Mouse (Mus musculus) limb, embryonic 12.5 days (tissue): ENCODE data around the gene Hoxd1. TPM values are rescaled to one million over a fixed set of nuclear protein-coding genes. Genes with fewer than 3 reads are reported as not detected.

Source experiments
- ATAC-seq: fragments of 200-750 bp; cut with Nextera tagmentation; 2 replicates; pipeline ENCODE4 v1.8.0; 2017; ENCODE audit warnings: low read depth, moderate TSS enrichment; ENCODE audit not compliant: insufficient number of reproducible peaks, insufficient read depth, low FRiP score, low TSS enrichment
- H3K27ac ChIP-seq: fragments of 300-500 bp; sonication (generic); 2 replicates; pipeline ENCODE4 v1.5.1; 2016; ENCODE audit warnings: mild to moderate bottlenecking, moderate library complexity
- H3K27me3 ChIP-seq: fragments of 300-500 bp; sonication (generic); 2 replicates; pipeline ENCODE4 v1.6.1; 2016; ENCODE audit warnings: mild to moderate bottlenecking, moderate library complexity
- H3K36me3 ChIP-seq: fragments of 300-500 bp; sonication (generic); 2 replicates; pipeline ENCODE4 v1.6.1; 2016; ENCODE audit warnings: mild to moderate bottlenecking, moderate library complexity
- H3K4me1 ChIP-seq: fragments of 300-500 bp; sonication (generic); replicated peaks from 2 replicates; pipeline ENCODE4 v1.6.1; 2016
- H3K4me2 ChIP-seq: fragments of 300-500 bp; sonication (generic); 2 replicates; pipeline ENCODE4 v1.6.1; 2016; ENCODE audit warnings: mild to moderate bottlenecking, moderate library complexity
- H3K4me3 ChIP-seq: fragments of 300-500 bp; sonication (generic); replicated peaks from 2 replicates; pipeline ENCODE4 v1.5.1; 2016; ENCODE audit warnings: mild to moderate bottlenecking
- H3K9ac ChIP-seq: fragments of 300-500 bp; sonication (generic); replicated peaks from 2 replicates; pipeline ENCODE4 v1.6.1; 2016; ENCODE audit warnings: mild to moderate bottlenecking, moderate library complexity
- H3K9me3 ChIP-seq: fragments of 300-500 bp; sonication (generic); 2 replicates; pipeline ENCODE4 v1.6.1; 2016; ENCODE audit warnings: mild to moderate bottlenecking, moderate library complexity
- WGBS: fragments of 180-500 bp; shearing (Covaris S2); methylation state at CpG from one replicate; pipeline ENCODE4 v1.1.7; 2016; 5-methylcytosine and 5-hydroxymethylcytosine counted together
- polyA plus RNA-seq: library from polyadenylated mRNA; unstranded; fragments of >200 nt; fragmentation: Nextera tagmentation; extraction: Ambion mirVana; gene quantifications from 2 replicates; pipeline ENCODE4 v1.2.1, GENCODE M21; 2016

Gene Hoxd1
- polyA plus RNA-seq, 1 experiment from 2014 or later = 0.43 TPM

DNA sequence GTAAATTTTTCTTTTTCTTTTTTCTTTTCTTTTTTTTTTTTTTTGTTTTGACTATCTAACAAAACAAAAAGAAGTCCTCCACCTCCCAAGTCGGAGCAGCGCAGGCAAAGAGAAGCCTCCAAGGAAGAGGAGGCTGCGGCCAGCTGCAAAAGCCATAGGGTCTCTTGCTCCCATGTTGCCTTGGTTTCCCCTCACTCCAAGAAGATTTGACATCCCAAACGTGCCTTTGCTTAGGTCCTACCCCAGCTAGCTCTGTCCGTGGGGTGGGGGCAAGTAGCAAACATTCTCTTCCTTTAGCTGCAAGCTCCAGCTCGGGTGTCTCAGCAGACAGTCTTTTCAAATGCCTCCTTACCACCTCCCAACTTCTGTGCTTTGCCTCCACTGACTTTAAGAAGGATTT is 29.0 kb upstream of the Hoxd1 start:
- Histone ChIP-seq H3K4me2 (no peak overlapping the region), H3K4me3 (no peak overlapping the region), H3K9me3 (no peaks in the 10 kb centered on the region), H3K4me1 (peaks cover 53% of the 10 kb centered on the region), H3K9ac (no peak overlapping the region), H3K27ac (no peak overlapping the region), H3K36me3 (no peaks in the 10 kb centered on the region), H3K27me3 (peaks cover 90% of the 10 kb centered on the region)
- 6% methylated on average over 6 of the region's 6 CpGs for WGBS
- ATAC-seq = no peak

DNA sequence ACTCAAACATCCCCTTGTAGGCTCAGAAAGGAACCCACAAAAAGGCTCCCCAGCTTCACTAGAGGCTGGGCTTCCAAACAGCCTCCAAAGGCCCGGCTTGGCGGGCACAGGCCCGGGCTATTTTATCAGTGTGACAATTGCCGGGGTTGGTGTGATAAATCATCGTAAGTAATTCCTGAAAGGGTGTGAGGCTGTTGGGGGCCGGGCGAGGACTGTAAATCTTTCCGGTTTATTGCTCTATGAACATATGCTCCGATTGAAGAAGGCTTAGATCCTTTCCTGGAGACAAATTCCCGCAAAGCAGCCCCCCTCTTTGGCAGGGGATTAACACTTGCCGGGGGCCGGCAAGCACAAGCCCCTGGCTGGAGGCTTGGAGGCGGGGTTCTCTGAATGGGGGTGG is 28.3 kb upstream of the Hoxd1 start:
- H3K9me3 ChIP-seq = no peaks in the 10 kb centered on the region
- no peak overlapping the region for H3K27ac ChIP-seq
- ATAC-seq = no peak
- H3K36me3 ChIP-seq = no peaks in the 10 kb centered on the region
- H3K4me2 ChIP-seq = no peak overlapping the region
- H3K4me3 ChIP-seq = no peak overlapping the region
- 5% methylated on average over 13 of the region's 13 CpGs for WGBS
- no peak overlapping the region for H3K9ac ChIP-seq
- peaks cover 91% of the 10 kb centered on the region for H3K27me3 ChIP-seq
- peaks cover 60% of the 10 kb centered on the region for H3K4me1 ChIP-seq

DNA sequence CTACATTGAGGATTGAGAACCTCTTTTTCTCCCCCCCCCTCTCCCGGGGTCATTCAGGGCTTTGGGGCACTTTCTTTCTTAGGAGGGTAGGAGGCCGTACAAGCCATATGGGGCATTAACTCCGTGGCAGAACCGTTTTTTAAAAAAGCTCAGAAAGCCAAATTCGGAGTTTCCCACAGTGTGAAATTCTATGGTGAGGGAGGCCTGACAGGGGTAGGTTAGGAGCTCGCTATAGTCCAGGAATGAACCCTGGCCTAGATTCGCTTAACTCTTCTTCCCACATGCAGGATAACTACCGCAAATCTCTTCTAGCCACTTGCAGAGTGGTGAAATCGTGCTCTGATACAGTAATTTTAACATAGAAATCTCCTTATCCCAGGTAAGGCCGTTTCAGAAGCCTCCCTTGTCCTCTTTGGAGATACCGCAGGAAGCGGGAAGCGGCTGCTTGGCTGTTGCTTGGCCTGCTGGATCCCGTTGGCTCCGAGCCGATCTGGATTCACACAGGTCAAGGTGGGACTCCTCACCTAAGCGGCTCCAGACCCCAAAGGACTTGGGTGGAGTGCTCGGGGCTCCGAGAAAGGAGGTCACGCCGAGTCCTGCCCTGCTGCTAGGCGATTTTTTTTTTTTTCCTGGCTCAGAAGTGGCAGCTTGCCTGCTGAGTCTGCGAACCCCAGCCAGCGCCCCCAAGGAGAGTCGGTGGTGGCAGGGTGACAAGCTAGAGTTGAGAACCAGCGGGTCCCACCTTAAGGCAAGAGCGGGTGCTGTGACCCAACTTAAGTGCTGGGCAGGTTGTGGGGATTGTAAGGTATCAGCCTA is 27.6 kb upstream of the Hoxd1 start:
- H3K36me3 ChIP-seq = no peaks in the 10 kb centered on the region
- peak overlapping the region; percentile 26; the same call in 1 of the 2 replicates for H3K4me3 ChIP-seq
- H3K27ac ChIP-seq = no peak overlapping the region
- no peaks in the 10 kb centered on the region for H3K9me3 ChIP-seq
- WGBS = 10% methylated on average over 27 of the region's 27 CpGs
- no peak for ATAC-seq
- no peak overlapping the region for H3K9ac ChIP-seq
- H3K4me2 ChIP-seq = 0 out of 2 replicates have a peak overlapping the region, but pooled peaks have one; percentile 46
- H3K4me1 ChIP-seq = peaks cover 65% of the 10 kb centered on the region
- H3K27me3 ChIP-seq = peaks cover 94% of the 10 kb centered on the region

DNA sequence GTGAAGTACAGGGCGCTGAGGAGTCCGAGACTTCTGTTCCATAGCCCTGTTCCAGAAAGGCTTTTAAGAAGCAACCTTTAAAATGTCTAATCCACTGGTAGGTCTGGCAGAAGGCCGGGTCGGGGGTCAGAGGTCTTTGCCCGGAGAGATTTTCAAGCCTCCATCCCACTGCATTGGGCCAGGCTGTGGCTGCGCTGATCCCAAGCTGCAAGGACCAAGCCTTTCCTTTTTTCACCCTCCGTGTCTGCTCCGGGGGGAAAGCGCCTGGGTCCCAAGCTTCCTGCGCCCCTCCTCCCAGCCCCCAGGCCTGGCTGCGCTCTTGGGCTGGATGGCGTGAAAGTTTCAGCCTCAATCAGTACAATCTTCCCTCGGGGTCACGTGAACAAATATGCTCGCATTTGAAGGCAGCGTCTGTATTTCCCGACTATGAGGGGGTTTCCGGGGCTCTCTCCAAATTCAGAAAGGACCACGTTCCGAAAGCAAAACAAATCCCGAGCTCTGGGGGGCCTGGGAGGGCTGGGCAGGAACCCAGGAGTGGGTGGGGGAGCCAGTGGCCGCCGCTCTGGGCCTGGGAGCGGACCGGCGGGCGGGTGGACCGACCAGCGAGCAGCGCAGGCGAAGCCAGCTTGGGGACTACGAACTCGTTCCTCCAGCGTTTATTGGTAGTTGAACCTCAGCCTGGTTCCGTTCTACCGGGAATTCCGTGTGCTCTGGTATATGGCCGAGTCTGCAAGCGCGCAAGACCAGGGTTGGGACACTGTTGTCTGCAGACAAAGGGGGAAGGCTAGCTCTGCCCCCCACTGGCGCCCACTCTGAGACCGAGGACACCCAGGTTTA is 26.7 kb upstream of the Hoxd1 start:
- peaks cover 74% of the 10 kb centered on the region for H3K4me1 ChIP-seq
- 0 out of 2 replicates have a peak overlapping the region, but pooled peaks have one; percentile 23 for H3K9ac ChIP-seq
- H3K27ac ChIP-seq = no peak overlapping the region
- no peaks in the 10 kb centered on the region for H3K36me3 ChIP-seq
- H3K27me3 ChIP-seq = peaks cover 94% of the 10 kb centered on the region
- H3K4me2 ChIP-seq = peak overlapping the region; percentile 46
- 1% methylated on average over 42 of the region's 42 CpGs for WGBS
- H3K4me3 ChIP-seq = peak overlapping the region; percentile 26
- no peak for ATAC-seq
- H3K9me3 ChIP-seq = no peaks in the 10 kb centered on the region

DNA sequence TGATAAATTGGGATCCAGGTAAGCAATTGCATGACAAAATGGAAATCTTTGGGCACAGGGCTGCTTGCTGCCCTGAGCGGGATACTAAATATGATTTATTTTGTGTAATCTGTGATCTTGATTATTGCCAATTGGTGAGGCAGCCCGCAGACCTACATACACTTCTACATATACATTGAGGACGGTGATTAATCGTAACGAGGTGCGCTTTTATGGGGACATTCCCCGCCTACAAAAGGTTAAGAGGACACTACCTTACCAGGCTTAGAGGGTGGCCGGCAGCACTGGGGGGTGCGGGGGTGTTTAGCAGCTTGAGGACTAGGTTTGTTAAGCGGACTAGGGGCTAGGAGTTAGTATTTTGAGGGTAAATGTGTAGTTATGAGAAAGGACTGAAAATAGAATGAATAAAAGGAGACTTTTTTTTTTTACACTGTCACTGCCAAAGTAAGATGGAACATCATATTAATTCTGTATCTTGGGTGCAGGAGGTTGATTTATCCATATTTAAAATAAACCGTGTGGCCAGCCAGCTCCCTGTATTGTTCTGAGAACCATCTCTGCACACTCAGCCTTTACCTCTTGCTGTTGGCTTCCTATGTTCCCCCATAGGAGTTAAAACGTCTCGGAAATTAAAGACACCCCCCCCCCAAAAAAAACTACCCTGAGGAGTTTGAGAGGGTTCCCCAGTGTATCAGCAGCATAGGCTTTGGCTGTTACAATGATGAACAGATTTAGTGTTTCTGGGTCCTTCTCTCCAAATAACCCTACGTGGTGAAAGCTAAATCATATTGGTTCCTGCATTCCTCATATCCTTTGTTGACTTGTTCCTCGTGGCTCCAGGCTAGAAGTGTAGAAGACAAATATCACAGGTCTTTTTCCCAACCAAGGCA is 25.8 kb upstream of the Hoxd1 start:
- H3K4me1 ChIP-seq = peaks cover 75% of the 10 kb centered on the region
- peak overlapping the region; percentile 46; the same call in 1 of the 2 replicates for H3K4me2 ChIP-seq
- H3K9ac ChIP-seq = no peak overlapping the region
- no peak for ATAC-seq
- no peak overlapping the region for H3K27ac ChIP-seq
- H3K4me3 ChIP-seq = no peak overlapping the region
- 9% methylated on average over 15 of the region's 15 CpGs for WGBS
- no peaks in the 10 kb centered on the region for H3K9me3 ChIP-seq
- H3K27me3 ChIP-seq = peaks cover 95% of the 10 kb centered on the region
- H3K36me3 ChIP-seq = no peaks in the 10 kb centered on the region

DNA sequence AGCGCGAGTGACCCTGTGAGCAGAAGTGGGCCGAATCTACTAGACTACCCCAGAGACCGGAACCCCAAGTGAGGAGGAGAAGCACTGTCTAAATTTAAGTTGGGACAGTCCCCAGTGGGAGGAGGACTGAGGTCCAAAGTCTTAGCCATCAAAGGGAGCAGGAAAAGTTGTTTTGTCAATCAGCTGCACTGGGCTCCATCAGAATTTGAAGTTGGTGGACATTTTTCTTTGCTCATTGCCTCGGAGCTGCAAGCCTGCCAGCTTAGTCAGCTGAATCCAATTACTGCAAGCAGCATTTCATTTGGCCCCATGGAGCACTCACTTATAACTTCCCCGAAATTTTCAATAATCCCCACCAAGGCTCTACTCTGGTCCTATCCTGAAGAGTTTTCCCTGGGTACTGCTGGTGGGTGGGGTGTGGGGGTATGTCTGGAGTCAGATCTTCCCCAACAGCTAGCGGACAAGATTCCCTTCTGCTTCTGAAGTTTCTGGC is 25.2 kb upstream of the Hoxd1 start:
- no peak for ATAC-seq
- 10% methylated on average over 7 of the region's 7 CpGs for WGBS
- Histone ChIP-seq H3K4me3 (no peak overlapping the region), H3K27ac (no peak overlapping the region), H3K27me3 (peaks cover 93% of the 10 kb centered on the region), H3K9me3 (no peaks in the 10 kb centered on the region), H3K4me1 (peaks cover 69% of the 10 kb centered on the region), H3K36me3 (no peaks in the 10 kb centered on the region), H3K4me2 (peak overlapping the region; percentile 10; the same call in 1 of the 2 replicates), H3K9ac (no peak overlapping the region)

DNA sequence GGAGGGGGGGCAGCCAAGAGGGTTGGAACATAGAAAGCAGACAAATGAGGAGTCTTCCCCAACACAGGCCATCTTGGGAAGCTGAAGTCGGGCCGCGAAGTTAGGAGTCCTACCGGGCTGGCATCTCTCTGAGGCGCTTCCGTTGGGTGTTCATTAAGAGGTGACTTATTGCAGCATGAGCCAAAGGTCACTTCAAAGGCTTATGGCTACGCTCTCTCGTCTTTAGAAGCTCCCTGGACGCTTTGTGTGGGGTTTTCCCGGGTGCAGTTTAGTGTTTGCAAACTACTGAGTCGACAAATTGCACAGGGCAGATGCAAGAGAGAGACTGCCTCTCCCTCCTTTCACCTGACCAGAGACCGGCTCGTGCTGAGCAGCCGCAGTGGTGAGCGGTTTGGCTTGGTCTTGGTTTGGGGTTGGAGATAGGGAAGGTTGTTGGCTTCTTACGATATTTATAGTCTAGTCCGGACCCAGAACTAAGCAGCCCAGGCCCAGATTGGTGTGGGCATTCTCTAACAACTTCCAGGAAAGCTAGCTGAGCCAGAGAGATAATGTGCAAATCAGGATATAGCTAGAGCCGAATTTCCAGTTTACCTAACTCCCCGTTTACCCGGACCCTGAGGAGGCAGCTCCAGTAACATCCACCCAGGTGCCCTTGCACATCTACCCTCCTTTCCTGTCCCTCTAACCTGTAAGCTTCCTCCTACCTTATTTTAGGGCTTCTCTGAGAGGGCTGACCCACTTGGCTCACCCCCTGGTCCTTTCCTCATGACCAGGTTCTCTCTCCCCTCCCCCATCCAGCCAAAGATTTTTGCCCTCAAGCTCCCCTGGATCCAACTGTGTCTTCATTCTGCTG is 23.9 kb upstream of the Hoxd1 start:
- H3K4me1 ChIP-seq = peaks cover 61% of the 10 kb centered on the region
- H3K4me2 ChIP-seq = no peak overlapping the region
- no peak overlapping the region for H3K27ac ChIP-seq
- peaks cover 95% of the 10 kb centered on the region for H3K27me3 ChIP-seq
- H3K36me3 ChIP-seq = no peaks in the 10 kb centered on the region
- H3K9me3 ChIP-seq = no peaks in the 10 kb centered on the region
- 1% methylated on average over 20 of the region's 20 CpGs for WGBS
- ATAC-seq = no peak
- H3K9ac ChIP-seq = no peak overlapping the region
- no peak overlapping the region; the same call in 1 of the 2 replicates for H3K4me3 ChIP-seq

DNA sequence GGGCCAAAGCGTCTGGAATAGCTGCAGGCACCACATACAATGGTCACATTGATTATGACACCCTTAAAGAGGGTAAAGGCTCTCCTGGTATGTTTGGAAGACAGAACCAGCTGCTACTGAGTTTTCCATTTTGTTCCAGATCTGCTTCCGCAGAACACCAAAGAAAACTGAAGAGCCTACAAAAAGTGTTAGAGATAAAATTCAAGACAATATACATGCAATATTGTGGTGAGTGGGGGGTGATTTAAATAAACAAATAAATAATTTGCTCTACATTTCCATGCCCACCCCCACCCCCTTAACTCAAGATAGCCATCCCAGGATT is 23.3 kb upstream of the Hoxd1 start:
- peaks cover 96% of the 10 kb centered on the region for H3K27me3 ChIP-seq
- H3K36me3 ChIP-seq = no peaks in the 10 kb centered on the region
- H3K4me1 ChIP-seq = peaks cover 58% of the 10 kb centered on the region
- WGBS = 8% methylated on average over 2 of the region's 2 CpGs
- H3K27ac ChIP-seq = no peak overlapping the region
- no peak overlapping the region for H3K9ac ChIP-seq
- H3K4me2 ChIP-seq = no peak overlapping the region
- no peak for ATAC-seq
- no peak overlapping the region for H3K4me3 ChIP-seq
- no peaks in the 10 kb centered on the region for H3K9me3 ChIP-seq

DNA sequence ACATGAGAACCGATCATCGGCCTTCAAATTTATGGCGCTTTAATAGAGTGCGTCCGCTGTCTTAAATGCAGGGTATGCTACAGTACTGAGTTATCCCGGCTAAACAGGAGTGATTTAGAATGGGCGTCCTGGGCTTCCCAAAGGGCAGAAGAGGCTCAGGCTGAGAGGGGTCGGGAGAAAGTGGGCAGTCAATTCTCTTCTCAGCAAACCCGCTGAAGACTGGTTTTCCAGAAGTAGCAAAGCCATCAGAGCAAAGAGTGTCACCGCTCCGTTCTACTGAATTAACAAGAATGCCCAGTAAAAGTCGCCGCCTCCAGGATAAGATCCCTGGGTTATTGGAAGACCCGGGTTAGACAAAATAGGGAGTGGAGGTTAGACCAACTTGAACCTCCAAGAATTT is 22.9 kb upstream of the Hoxd1 start:
- H3K4me1 ChIP-seq = peaks cover 54% of the 10 kb centered on the region
- H3K27ac ChIP-seq = no peak overlapping the region
- H3K9ac ChIP-seq = no peak overlapping the region
- ATAC-seq = no peak
- WGBS = 3% methylated on average over 14 of the region's 14 CpGs
- H3K27me3 ChIP-seq = peaks cover 96% of the 10 kb centered on the region
- peak overlapping the region; percentile 43 for H3K4me2 ChIP-seq
- H3K4me3 ChIP-seq = no peak overlapping the region
- no peaks in the 10 kb centered on the region for H3K9me3 ChIP-seq
- no peaks in the 10 kb centered on the region for H3K36me3 ChIP-seq
